Mouse (Mus musculus) heart, embryonic 15.5 days (tissue): Measurements from ENCODE around the gene Olfr1251. TPM values are rescaled to one million over a fixed set of nuclear protein-coding genes. Genes with fewer than 3 reads are reported as not detected.
"Not testable (repeated sequence)": the region's sequence is repeated elsewhere in the genome, so short reads cannot be mapped to it uniquely, and the experiment has no call there.

Experiments
- ATAC-seq: fragments of 200-750 bp; cut with Nextera tagmentation; replicated peaks from 2 replicates; pipeline ENCODE4 v1.8.0; 2017; ENCODE audit warnings: low read depth, moderate TSS enrichment; ENCODE audit not compliant: insufficient number of reproducible peaks, insufficient read depth, low FRiP score
- H3K27ac ChIP-seq: fragments of 300-500 bp; sonication (generic); 2 replicates; pipeline ENCODE4 v1.5.1; 2015; ENCODE audit warnings: mild to moderate bottlenecking, inconsistent platforms
- H3K27me3 ChIP-seq: fragments of 300-500 bp; sonication (generic); 2 replicates; pipeline ENCODE4 v1.6.1; 2015; ENCODE audit warnings: inconsistent platforms
- H3K36me3 ChIP-seq: fragments of 300-500 bp; sonication (generic); 2 replicates; pipeline ENCODE4 v1.6.1; 2015; ENCODE audit warnings: mild to moderate bottlenecking, inconsistent platforms
- H3K4me1 ChIP-seq: fragments of 300-500 bp; sonication (generic); replicated peaks from 2 replicates; pipeline ENCODE4 v1.6.1; 2015; ENCODE audit warnings: inconsistent platforms
- H3K4me2 ChIP-seq: fragments of 300-500 bp; sonication (generic); 2 replicates; pipeline ENCODE4 v1.6.1; 2015; ENCODE audit warnings: inconsistent platforms, mild to moderate bottlenecking, moderate library complexity
- H3K4me3 ChIP-seq: fragments of 300-500 bp; sonication (generic); 2 replicates; pipeline ENCODE4 v1.5.1; 2015; ENCODE audit warnings: mild to moderate bottlenecking, inconsistent platforms
- H3K9ac ChIP-seq: fragments of 300-500 bp; sonication (generic); 2 replicates; pipeline ENCODE4 v1.6.1; 2015; ENCODE audit warnings: mild to moderate bottlenecking, inconsistent platforms
- H3K9me3 ChIP-seq: fragments of 300-500 bp; sonication (generic); replicated peaks from 2 replicates; pipeline ENCODE4 v1.6.1; 2016; ENCODE audit warnings: inconsistent platforms
- WGBS: fragments of 180-500 bp; shearing (Covaris S2); methylation state at CpG from one replicate; pipeline ENCODE4 v1.1.7; 2015; ENCODE audit warnings: mixed read lengths; 5-methylcytosine and 5-hydroxymethylcytosine counted together
- polyA plus RNA-seq: library from polyadenylated mRNA; unstranded; fragments of >200 nt; fragmentation: Nextera tagmentation; extraction: Ambion mirVana; gene quantifications from 2 replicates; pipeline ENCODE4 v1.2.1, GENCODE M21; 2015

Olfr1251 gene
- not detected in 2 replicates for polyA plus RNA-seq

- no peak within 1 kb of the TSS for H3K9ac ChIP-seq
- no peak for ATAC-seq
- H3K27me3 ChIP-seq, result no peaks in the 10 kb centered on the region
Observed at GRCm38 (mm10) chr2:89671836-89672235, at the start of gene Olfr1251. Olfr1251 (minus strand) TSS chr2:89671936.

GRCm38 (mm10) chr2:89691980-89692379, 20.2 kb upstream of the Olfr1251 start:
- H3K4me3 ChIP-seq, result no peak overlapping the region
- H3K27me3 ChIP-seq, result no peaks in the 10 kb centered on the region
- 79% methylated on average over 6 of the region's 6 CpGs for WGBS
- no peak for ATAC-seq
- H3K27ac ChIP-seq, result no peak overlapping the region
- no peak overlapping the region for H3K4me2 ChIP-seq
- no peaks in the 10 kb centered on the region for H3K9me3 ChIP-seq
- H3K36me3 ChIP-seq, result no peaks in the 10 kb centered on the region
- no peak overlapping the region for H3K9ac ChIP-seq
- no peaks in the 10 kb centered on the region for H3K4me1 ChIP-seq

More at GRCm38 (mm10) chr2:89671836-89672235, at the start of gene Olfr1251:
- Histone ChIP-seq H3K4me3 (no peak within 1 kb of the TSS), H3K36me3 (no peaks in the 10 kb centered on the region), H3K4me2 (no peak within 1 kb of the TSS), H3K4me1 (no peaks in the 10 kb centered on the region), H3K9me3 (no peaks in the 10 kb centered on the region), H3K27ac (no peak within 1 kb of the TSS)

GRCm38 (mm10) chr2:89661367-89661766, 10.4 kb downstream of the Olfr1251 start, which contains the start of gene Olfr1250:
Olfr1250 (minus strand) TSS chr2:89661467.
- Histone ChIP-seq H3K36me3 (no peaks in the 10 kb centered on the region), H3K27me3 (no peaks in the 10 kb centered on the region), H3K9me3 (no peaks in the 10 kb centered on the region), H3K4me3 (no peak within 1 kb of the TSS), H3K4me2 (no peak within 1 kb of the TSS), H3K27ac (no peak within 1 kb of the TSS), H3K4me1 (no peaks in the 10 kb centered on the region), H3K9ac (no peak within 1 kb of the TSS)
- ATAC-seq, result no peak

- Histone ChIP-seq H3K9ac (no peak within 1 kb of the TSS), H3K4me1 (no peaks in the 10 kb centered on the region), H3K27ac (no peak within 1 kb of the TSS), H3K27me3 (no peaks in the 10 kb centered on the region), H3K4me3 (no peak within 1 kb of the TSS), H3K9me3 (no peaks in the 10 kb centered on the region), H3K36me3 (no peaks in the 10 kb centered on the region), H3K4me2 (no peak within 1 kb of the TSS)
- no peak for ATAC-seq
- WGBS, result 79% methylated on average over 2 of the region's 2 CpGs
Observed at GRCm38 (mm10) chr2:89634883-89635282, 36.9 kb downstream of the Olfr1251 start, which contains the start of gene Olfr1249. Olfr1249 (minus strand) TSS chr2:89634983.

GRCm38 (mm10) chr2:89618145-89618544, 53.6 kb downstream of the Olfr1251 start, which contains the start of gene Olfr1248:
Olfr1248 (minus strand) TSS chr2:89618245.
- not testable (repeated sequence) for H3K27ac ChIP-seq, H3K9me3 ChIP-seq, ATAC-seq, H3K9ac ChIP-seq, H3K36me3 ChIP-seq, H3K4me1 ChIP-seq, H3K27me3 ChIP-seq, H3K4me2 ChIP-seq, H3K4me3 ChIP-seq
- 96% methylated on average over 1 of the region's 1 CpGs for WGBS

Other genes with a start within 250 kb of the Olfr1251 start
- not detected in 2 replicates for gene Olfr1240, start 228.9 kb downstream of the Olfr1251 start, polyA plus RNA-seq
- not detected in 2 replicates for gene Olfr1241, start 184.8 kb downstream of the Olfr1251 start, polyA plus RNA-seq
- gene Olfr1242, start 173.6 kb downstream of the Olfr1251 start, polyA plus RNA-seq, result not detected in 2 replicates
- gene Olfr1243, start 140.4 kb downstream of the Olfr1251 start, polyA plus RNA-seq, result not detected in 2 replicates
- gene Olfr1245, start 93.5 kb downstream of the Olfr1251 start, polyA plus RNA-seq, result not detected in 2 replicates
- gene Olfr1246, start 78.8 kb downstream of the Olfr1251 start, polyA plus RNA-seq, result not detected in 2 replicates
- gene Olfr1247, start 57.8 kb downstream of the Olfr1251 start, polyA plus RNA-seq, result not detected in 2 replicates
- not detected in 2 replicates for gene Olfr1248, start 53.7 kb downstream of the Olfr1251 start, polyA plus RNA-seq
- not detected in 2 replicates for gene Olfr1249, start 37.0 kb downstream of the Olfr1251 start, polyA plus RNA-seq
- not detected in 2 replicates for gene Olfr1250, start 10.5 kb downstream of the Olfr1251 start, polyA plus RNA-seq
- not detected in 2 replicates for gene Olfr1252, start 53.1 kb upstream of the Olfr1251 start, polyA plus RNA-seq
- not detected in 2 replicates for gene Olfr1253, start 85.2 kb upstream of the Olfr1251 start, polyA plus RNA-seq
- gene Olfr1254, start 121.7 kb upstream of the Olfr1251 start, polyA plus RNA-seq, result not detected in 2 replicates
- not detected in 2 replicates for gene Olfr1255, start 140.1 kb upstream of the Olfr1251 start, polyA plus RNA-seq
- not detected in 2 replicates for gene Olfr1256, start 169.6 kb upstream of the Olfr1251 start, polyA plus RNA-seq
- gene Olfr48, start 176.3 kb upstream of the Olfr1251 start, polyA plus RNA-seq, result not detected in 2 replicates
- not detected in 2 replicates for gene Olfr1257, start 206.5 kb upstream of the Olfr1251 start, polyA plus RNA-seq